Mouse (Mus musculus) 416B (cell line): Measurements from ENCODE around the gene Msantd1.
"Not testable (repeated sequence)": the region's sequence is repeated elsewhere in the genome, so short reads cannot be mapped to it uniquely, and the experiment has no call there.

Source experiments
- DNase-seq: peaks from one replicate; pipeline ENCODE4 v3.0.0; 2011; ENCODE audit warnings: low read depth

Msantd1 gene

DNA sequence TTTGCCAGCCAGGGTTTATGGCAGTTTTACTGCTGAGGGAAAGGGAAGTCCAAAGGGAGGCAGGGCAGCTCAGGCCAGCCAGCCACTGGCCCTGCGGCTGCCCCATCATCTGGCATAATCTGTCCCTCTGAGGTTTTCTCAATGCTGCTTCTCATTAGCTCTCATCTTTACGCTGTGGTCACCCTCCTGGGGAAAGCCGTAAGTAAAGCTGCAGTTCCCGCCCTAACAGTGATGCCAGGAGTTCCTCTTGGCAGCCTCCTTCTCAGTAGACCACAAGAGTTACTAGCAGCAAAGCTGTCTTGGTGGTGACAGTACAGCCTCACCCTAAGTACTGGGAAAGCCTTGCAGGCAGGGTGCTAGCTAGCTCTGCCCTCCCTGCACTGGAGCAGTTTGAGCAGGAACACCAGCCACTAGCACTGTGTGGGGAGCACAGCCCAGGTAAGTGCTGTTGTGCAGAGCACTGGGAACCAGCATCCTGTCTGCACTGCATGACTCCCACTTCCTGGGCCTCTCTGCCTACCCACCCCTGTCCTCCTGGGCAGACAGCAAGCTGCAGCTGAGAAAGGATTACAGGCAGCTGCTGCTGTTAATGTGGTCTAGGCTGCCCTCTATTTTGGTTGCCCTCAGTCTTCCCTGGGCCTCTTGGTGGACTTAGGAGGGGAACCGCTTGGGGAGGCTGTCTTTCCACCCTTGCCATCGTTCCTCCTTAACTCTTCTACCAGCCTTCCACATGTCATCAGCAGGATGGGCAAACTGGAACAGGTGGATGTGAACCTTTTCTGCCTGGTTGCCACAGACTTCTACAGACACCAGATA, at the start of gene Msantd1:
Gene Msantd1 (plus strand): TSS at position 103 of the 816 bp plus-strand sequence.
- peak; percentile 85 for DNase-seq

DNA sequence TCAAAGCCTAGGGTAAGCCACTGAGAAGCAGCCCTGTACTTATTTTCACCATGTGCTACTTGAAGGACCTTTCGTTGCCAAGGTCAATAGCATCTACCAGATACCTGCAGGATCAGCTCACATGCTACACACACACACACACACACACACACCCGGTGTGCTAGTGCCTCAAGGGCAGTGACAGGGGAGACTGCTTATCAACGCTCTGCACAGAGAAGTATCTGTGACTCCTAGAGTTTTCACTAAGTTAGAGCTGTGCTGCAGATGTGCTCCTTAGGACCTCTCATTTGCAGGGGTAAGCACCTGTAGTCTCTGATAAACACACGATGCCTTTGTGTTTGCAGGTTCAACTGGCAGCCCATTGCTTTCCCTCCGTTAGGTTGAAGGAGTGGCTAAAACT, 42.4 kb upstream of the Msantd1 start:
- no peak for DNase-seq

DNA sequence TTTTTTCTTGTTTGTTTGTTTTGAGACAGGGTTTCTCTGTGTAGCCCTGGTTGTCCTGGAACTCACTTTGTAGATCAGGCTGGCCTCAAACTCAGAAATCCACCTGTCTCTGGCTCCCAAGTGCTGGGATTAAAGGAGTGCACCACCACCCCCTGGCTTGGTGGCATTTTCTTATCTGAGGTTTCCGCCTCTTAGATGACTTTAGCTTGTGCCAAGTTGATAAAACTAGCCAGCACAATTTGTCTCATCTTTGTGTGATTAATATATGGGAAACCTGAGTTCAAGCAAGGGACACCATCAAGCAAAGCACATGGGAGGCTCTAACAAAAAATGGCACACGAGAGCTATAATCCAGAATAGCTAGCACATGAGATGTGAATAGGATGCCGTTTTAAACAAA, 27.5 kb upstream of the Msantd1 start:
- not testable (repeated sequence) for DNase-seq

DNA sequence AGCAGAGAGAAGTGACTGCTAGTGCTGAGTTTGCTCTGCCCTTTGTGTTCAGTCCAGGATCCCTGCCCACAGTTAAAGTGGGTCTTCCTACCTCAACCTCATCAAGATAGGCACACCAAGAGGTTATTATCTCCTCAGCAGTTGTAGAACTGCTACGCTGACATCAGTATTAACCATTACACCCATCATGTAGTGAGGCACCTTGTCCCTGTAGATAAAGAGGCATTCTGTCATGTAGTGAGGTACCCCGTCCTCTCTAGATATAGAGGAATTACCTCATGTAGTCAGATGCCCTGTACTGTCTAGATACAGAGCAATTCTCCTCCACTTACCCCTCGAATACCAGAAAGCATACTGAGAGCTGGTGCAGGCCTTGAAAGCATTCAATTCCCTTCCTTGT, 26.8 kb upstream of the Msantd1 start:
- no peak for DNase-seq

DNA sequence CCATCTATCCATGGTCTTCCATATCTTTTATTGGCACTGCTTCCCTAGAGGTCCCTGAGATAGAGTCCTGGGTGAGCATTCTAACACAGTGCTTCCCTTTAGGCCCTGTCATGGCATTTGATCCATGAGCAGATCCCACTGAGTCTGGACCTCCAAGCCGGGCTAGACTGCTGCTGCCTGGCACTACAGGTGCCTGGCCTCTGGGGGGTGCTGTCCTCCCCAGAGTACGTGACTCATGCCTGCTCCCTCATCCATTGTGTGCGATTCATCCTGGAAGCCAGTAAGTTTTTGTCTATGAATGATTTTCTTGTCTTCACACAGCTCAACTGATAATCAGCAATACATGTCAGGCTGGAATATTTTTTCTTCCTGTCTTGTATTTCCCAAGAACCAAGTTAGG, 22.6 kb upstream of the Msantd1 start:
- peak; percentile 19 for DNase-seq

DNA sequence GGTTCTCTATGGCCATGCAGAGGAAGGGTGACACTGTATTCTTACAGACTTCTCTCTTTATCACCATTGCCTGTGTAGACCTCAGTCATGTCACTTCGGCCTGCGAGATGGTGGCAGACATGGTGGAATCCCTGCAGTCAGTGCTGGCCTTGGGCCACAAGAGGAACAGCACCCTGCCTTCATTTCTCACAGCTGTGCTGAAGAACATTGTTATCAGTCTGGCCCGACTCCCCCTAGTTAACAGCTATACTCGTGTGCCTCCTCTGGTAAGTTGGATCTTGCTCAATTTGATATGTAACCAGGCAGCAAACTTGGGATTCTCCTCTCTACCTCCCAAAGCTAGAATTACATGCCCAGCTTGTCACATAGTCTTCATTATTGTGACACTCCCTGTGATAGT, 18.6 kb upstream of the Msantd1 start:
- no peak for DNase-seq

DNA sequence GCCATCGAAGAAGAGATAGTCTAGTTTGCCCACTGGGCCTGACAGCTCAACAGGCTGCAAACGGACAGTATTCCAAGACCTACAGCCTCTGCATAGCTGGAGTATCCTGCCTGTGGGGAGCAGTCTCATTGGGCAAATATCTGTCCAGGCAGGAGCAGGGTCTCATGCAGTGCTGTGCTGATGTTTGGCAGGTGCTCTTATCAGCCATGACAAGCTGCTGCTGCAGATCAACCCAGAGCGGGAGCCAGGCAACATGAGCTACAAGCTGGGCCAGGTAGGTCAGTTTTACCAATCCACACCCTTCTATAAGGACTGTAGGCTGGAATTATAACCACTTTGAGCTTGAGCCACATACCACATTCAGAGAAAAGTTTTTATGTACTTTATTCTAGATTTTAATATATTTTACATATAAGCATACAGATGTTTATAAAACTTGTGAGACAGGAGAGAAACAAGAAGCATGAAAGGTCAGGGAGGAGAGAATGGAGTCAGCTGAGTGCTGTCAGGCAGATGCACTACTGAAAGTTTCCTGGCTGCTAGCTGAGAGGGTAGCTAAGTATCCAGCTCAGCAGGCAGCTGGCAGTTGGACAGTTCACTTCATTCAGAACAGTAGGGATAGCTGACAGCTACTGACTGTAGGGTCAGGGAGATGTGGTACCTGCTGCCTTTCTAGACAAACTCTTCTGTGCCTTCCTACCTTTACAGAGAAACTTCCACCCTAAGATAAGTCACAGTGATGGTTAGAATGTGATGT, 10.9 kb upstream of the Msantd1 start:
- DNase-seq = no peak

DNA sequence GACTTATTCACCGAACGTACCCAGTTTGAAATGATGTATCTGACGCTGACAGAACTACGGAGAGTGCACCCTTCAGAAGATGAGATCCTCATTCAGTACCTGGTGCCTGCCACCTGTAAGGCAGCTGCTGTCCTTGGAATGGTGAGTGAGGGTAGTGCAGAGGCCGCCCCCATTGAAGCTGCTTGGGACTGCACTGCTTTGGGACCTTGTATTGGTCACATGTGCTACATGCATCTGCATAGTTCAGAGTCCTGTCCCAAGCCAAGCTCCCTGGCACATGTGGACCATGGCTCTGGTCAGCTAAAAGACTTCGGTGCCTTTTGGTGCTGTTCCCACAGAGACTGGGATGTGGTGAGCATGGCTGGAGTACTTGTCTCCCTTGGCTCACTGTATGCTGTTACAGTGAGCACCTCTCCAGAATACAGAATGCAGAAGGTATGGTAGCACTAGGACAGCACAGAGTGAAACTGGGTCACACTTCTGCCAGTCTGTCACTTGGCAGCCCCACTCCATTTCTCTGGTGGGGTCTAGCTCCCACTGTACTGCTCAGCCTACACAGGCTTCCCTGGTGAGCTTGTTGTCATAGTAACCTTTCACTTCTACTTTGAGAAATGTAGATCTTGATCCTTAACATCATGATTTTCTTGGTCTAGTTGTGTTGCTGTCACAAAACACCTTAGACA, 7.9 kb upstream of the Msantd1 start:
- DNase-seq = no peak

DNA sequence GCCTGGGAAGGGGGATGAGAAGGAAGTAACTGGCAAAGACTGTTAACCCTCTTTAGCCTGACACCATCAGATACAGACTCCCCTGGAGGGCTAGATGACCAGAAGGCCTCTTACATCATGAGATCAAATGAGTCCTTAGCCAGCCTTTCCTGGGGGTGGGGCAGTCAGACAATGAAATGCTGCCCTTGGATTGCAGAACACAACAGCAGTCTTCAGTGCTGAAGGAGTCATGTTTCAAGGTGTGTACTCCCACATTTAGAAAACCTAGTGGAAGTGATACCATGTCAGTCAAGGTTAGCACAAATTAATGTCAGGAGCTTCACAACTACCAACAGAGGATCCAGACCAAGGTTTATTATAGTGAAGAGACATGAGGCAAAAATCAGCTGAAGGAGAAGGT, 5.4 kb upstream of the Msantd1 start:
- DNase-seq = no peak

DNA sequence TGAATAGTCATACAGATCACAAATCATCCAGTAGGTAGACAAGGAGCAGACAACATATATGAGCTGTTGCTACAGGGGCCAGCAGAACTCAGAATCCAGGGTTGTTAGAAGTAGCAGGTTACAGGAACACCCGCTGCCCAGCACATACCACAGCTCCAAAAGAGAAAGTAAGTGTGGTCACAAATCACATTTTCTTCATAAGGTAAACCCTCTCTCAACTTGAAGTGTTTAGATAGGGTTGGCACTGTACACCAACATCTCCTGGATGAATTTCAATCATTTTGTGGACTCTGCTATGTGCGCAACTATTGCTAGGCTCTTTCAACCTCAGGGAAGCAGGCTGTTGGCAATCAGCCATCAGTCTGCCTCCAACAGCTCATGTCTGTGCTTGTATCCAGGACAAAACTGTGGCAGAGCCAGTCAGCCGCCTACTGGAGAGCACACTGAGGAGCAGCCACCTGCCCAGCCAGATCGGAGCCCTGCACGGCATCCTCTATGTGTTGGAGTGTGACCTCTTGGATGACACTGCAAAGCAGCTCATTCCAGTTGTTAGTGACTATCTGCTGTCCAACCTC, 4.9 kb upstream of the Msantd1 start:
- DNase-seq = peak; percentile 13

DNA sequence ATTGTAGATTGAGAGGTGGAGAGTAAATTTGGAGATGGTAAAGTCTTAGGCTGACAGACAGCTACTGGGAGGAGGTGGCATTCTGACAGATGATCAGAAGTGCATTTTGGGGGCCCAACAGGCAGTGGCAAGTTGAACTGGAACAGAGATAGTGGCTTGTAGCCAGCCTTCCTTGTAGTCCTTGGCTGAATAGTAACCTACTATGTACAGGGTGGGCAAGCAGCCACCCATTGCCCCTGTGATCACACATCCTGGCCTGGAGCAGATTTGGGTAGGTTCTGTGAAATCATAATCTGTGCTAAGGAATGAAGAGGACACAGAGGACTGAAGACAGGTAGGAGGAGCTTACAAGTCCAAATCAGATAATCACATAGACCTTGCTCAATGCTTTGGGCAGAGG, 3.4 kb upstream of the Msantd1 start:
- DNase-seq = no peak

DNA sequence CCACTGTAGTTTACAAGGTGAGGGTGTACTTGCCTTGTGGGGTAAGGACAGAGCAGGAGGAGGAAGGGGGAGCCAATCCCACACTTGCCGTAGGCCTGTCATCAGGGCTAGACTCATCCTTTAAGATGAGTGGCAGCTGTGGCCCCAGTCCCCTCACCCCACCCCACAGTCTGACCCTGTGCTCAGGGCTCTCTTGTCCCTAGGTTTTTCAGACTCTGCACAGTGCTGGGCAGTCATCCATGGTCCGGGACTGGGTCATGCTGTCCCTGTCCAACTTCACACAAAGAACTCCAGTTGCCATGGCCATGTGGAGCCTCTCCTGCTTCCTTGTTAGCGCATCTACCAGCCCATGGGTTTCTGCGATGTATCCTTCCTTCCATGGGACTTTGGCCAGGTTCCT, 582 bp upstream of the Msantd1 start:
- DNase-seq = no peak

DNA sequence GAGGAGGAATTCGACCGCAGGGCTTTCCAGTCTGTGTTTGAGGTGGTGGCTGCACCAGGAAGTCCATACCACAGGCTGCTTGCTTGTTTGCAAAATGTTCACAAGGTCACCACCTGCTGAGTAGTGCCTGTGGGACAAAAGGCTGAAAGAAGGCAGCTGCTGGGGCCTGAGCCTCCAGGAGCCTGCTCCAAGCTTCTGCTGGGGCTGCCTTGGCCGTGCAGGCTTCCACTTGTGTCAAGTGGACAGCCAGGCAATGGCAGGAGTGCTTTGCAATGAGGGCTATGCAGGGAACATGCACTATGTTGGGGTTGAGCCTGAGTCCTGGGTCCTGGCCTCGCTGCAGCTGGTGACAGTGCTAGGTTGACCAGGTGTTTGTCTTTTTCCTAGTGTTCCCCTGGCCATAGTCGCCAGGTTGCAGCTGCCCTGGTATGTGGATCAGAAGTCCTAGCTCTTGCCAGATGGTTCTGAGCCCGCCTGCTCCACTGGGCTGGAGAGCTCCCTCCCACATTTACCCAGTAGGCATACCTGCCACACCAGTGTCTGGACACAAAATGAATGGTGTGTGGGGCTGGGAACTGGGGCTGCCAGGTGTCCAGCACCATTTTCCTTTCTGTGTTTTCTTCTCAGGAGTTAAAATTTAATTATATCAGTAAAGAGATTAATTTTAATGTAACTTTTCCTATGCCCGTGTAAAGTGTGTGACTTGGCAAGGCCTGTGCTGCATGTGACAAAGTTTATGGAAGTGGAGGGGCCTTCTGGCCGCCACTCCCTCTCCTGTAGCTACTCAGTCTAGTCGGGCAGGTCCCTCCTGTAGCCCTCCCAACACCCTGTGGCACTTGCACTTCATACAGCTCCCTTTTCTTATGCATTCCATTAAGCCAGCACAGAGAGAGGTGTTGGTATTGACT, 1.2 kb downstream of the Msantd1 start:
- DNase-seq = no peak

DNA sequence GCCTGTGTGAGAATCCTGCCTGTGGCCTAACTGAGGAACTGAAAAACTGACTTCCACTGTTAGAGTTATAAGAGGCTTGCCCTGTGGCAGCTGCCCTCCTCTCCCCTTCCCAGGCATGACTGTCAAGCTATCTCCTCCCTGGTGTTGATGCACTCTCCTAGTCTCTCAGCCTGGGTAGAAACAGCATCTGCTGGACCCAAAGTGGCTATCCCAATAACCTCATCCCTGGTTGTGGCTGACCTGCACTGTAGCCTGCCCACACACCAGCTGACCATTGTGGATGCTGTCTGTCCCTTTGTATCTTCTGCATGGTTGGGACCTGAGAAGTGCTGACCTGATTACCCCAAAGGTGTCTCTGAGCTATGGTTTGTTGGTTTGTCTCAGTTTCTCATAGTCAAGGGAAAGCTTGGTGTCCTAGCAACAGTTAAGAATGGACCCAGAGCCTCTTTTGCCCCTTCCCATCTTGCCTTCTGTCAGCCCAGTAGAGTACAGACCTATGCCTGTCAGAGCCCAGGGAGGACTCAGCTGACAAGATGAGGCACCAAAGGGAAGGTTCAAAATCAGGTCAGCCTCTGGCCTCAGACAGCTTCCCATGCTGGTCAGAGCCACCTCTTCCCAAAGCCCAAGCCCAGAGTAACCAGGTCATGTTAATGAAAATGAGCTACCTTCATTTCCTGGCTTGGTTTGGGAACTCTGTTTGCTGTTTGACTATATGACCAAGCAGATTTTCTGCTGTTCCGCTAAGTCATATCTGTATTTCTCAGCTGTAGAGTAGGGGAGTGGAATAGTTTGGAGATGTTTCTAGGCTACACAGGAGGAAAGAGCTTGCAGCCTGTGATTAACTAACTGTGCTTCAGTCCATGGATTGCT, 2.1 kb downstream of the Msantd1 start:
- no peak for DNase-seq

DNA sequence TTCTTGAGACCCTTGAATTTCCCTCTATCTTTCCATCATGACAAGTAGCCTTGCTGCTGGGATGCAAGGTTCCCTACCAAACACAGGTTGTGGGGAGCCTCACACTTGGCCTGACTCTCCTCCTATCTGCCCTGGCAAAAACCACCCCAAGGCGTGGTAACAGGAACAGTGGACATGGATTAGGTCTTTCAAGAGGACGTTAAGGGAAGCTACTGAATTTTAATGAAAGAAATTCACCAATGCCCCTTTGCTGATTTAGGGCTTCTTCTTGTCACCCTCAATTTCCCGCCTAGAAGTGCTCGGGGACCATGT, 2.6 kb downstream of the Msantd1 start:
- no peak for DNase-seq

DNA sequence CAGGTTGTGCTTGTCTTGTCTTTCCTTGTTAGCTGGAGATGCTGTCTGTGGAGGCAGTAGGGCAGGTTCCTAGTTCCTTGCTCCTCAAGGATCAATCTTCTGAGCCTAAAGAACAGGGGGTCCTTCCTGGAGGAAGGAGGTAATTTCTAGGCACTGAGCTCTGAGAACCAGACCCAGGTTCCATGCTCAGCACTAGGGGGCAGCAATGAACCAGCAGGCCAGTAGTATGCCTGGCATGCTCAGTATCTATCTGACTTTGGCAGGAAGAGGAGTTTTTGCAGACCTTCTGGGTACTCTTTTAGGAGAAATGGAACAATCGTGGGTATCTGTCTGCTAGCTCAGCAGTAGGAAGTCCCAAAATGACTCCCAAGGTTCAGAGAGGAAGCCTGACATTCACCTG, 8.0 kb downstream of the Msantd1 start:
- peak; percentile 77 for DNase-seq

DNA sequence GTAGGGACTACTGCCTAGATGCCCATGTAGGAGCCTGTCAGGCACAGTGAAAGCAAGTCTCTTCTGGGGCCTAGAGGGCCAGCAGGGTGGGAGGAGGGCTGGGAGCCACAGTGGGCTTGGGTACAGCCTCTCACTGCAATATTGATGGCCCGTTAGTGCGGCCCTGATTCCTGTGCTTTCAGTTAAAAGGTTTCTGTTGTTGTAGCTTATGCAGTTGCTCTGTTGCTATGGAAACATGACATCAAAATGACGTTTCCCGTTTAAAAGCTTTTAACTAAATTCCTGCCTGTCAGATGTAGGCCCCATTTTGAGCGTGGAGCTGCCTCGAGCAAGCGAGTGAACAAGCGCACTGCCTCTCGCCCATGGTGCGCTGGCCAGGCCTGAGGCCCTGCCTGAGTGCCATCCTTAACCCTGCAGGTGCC, 9.4 kb downstream of the Msantd1 start:
- DNase-seq = no peak

DNA sequence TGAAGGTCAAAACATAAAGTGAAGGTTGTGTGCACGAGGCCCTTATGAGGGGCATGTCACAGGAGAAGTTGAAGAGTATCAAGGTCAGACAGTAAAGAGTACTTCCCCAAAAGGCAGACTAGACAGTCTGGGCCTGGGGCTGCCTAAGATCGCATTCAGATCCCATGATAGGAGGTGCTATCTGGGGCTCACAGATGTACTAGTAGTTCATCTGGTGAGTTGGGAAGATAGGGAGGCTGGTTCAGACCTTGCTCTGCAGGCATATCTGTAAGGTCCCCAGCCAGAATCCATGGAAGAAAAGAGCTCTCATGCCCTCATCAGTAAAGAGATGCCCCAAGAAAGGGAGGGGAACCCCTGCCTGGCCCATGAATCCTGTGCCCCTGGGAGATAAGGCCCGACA, 11.0 kb downstream of the Msantd1 start:
- no peak for DNase-seq

DNA sequence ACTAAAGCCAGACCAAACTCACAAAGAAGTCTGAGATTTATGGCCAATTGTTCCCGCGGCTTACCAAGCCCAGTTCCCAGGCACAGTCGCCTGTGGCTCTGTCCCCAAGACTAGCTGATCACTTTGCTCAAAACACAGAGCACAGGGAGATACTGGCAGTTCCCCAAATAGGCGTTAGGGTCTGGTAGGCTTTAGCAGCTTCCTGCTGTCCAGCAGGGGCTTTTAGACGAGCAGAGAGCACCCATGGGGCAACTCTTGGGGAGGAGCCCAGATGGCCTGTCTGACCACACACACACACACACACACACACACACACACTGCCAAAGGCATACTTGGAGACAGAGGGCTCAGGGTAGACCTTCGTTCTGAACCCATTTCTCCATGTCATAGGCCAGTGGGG, 14.7 kb downstream of the Msantd1 start:
- DNase-seq = no peak

DNA sequence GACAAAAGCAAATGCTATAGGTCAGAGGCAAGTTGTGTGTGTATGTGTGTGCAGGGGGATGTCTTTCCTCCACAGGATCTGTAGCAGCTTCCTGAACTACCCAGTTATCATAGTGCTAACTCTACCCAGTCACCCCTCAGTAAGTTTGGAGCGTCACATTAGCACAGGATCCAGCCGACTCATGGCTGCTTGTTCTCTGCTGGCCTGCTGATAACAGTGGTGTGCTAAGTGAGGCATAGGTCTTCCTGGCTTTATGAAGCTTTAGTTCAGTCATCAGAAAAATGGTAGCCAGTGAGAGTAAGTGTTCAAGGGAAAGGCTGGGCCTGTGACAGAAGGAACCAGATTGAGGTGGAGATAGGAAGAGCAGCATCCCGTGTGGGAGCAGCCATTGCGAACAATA, 16.1 kb downstream of the Msantd1 start:
- DNase-seq = peak; percentile 33

DNA sequence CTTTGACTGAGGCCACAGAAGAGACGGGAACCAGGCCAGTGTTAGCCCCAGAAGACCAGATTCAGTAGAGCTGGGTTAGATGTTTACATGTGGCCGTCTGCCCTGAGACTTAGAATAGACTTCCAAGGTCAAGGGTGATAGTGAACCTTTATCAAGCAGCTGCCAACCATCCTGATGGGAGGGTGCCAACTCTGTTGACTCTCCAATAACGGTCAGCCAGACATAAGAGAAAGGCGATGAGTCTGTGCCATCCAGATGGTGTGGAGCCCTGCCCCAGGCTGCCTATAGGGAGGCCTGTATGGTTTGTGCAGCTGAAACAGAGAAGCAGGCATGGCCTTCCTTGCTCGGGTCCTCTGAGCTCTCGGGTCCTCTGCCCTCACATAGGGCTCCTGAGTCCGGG, 16.7 kb downstream of the Msantd1 start:
- DNase-seq = no peak
